Mouse (Mus musculus): Measurements from ENCODE around the gene Aire. TPM values are rescaled to one million over a fixed set of nuclear protein-coding genes. Genes with fewer than 3 reads are reported as not detected.
"Not testable (repeated sequence)": the region's sequence is repeated elsewhere in the genome, so short reads cannot be mapped to it uniquely, and the experiment has no call there.

Aire gene
- polyA plus RNA-seq, 1 experiment from 2014 or later = 3.0 TPM

GRCm38 (mm10) chr10:78019291-78019690, 24.1 kb downstream of the Aire start:
- 71% methylated on average over 4 of the region's 4 CpGs for WGBS
- Histone ChIP-seq H3K36me3 (ENCODE audit: control insufficient read depth, insufficient read depth) (no peaks in the 10 kb centered on the region), H3K4me3 (ENCODE audit: low read length) (no peak overlapping the region; the same call in 1 of the 2 replicates), H3K4me2 (ENCODE audit: low read depth, low read length) (peak overlapping the region; percentile 70; the same call in 1 of the 2 replicates), H3K27me3 (ENCODE audit: control insufficient read depth, insufficient read depth, low read length) (no peaks in the 10 kb centered on the region), H3K27ac (ENCODE audit: low read length) (peak overlapping the region; percentile 82; the same call in 1 of the 2 replicates), H3K9ac (ENCODE audit: low read length) (peak overlapping the region; percentile 14; the same call in 1 of the 2 replicates), H3K4me1 (ENCODE audit: control insufficient read depth, insufficient read depth, low read length) (no peaks in the 10 kb centered on the region), H3K9me3 (replicated peaks; ENCODE audit: control insufficient read depth, low read length) (peaks cover 5% of the 10 kb centered on the region)
- ATAC-seq (replicated peaks; ENCODE audit: extremely low read depth, insufficient read depth, low FRiP score) = no peak

DNA sequence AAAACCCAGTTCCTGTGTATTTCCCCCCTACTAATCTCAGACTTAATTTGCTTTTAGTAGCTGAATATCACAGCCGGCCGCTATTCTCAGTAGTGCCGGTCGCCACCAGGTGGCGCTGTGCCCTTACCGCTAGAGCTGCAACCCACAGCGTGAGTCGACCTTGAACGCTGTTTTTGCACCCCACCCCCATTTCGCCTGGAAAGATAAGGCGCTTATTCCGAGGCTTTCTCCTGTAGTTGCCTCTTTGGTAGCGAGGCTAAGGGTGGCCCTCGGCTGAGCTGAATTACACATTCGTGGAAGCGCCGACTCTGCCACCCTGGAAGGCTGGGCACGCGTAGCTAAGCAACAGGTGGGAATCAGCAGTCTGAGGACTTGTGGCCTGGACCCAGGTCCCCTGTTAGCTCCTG, 24.6 kb downstream of the Aire start:
- Histone ChIP-seq H3K4me1 (ENCODE audit: control insufficient read depth, insufficient read depth, low read length) (no peaks in the 10 kb centered on the region), H3K27me3 (ENCODE audit: control insufficient read depth, insufficient read depth, low read length) (no peaks in the 10 kb centered on the region), H3K36me3 (ENCODE audit: control insufficient read depth, insufficient read depth) (no peaks in the 10 kb centered on the region), H3K9ac (ENCODE audit: low read length) (peak overlapping the region; percentile 74), H3K4me2 (ENCODE audit: low read depth, low read length) (peak overlapping the region; percentile 70), H3K4me3 (ENCODE audit: low read length) (peak overlapping the region; percentile 39), H3K27ac (ENCODE audit: low read length) (peak overlapping the region; percentile 82), H3K9me3 (replicated peaks; ENCODE audit: control insufficient read depth, low read length) (peaks cover 5% of the 10 kb centered on the region)
- ATAC-seq (replicated peaks; ENCODE audit: extremely low read depth, insufficient read depth, low FRiP score) = peak; percentile 80
- WGBS = 16% methylated on average over 19 of the region's 19 CpGs

DNA sequence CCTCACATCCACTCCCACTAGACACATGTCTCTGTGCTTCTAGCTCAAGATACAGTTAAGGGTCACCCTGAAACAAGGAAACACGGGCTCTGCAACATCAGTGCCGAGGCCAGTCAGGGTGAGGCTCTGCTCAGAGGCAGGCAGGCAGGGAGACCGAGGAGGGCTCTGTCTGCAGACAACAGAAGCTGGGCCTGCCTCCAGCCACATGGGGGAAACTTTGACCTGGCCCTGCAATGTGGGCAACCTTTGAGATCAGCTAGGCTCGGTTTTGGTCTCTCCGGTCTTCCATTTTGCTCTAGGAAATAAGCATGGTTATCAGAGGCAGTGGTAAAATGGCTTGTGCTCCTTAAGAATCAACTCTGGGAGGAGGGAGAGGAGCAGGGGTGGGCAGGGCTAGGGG, 27.0 kb downstream of the Aire start:
- H3K4me3 ChIP-seq (ENCODE audit: low read length) = no peak overlapping the region
- no peaks in the 10 kb centered on the region for H3K4me1 ChIP-seq (ENCODE audit: control insufficient read depth, insufficient read depth, low read length)
- 51% methylated on average over 5 of the region's 5 CpGs for WGBS
- no peak overlapping the region for H3K4me2 ChIP-seq (ENCODE audit: low read depth, low read length)
- H3K9ac ChIP-seq (ENCODE audit: low read length) = peak overlapping the region; percentile 20; the same call in 1 of the 2 replicates
- no peaks in the 10 kb centered on the region for H3K27me3 ChIP-seq (ENCODE audit: control insufficient read depth, insufficient read depth, low read length)
- H3K36me3 ChIP-seq (ENCODE audit: control insufficient read depth, insufficient read depth) = no peaks in the 10 kb centered on the region
- peaks cover 5% of the 10 kb centered on the region for H3K9me3 ChIP-seq (replicated peaks; ENCODE audit: control insufficient read depth, low read length)
- H3K27ac ChIP-seq (ENCODE audit: low read length) = no peak overlapping the region; the same call in 1 of the 2 replicates
- ATAC-seq (replicated peaks; ENCODE audit: extremely low read depth, insufficient read depth, low FRiP score) = no peak

DNA sequence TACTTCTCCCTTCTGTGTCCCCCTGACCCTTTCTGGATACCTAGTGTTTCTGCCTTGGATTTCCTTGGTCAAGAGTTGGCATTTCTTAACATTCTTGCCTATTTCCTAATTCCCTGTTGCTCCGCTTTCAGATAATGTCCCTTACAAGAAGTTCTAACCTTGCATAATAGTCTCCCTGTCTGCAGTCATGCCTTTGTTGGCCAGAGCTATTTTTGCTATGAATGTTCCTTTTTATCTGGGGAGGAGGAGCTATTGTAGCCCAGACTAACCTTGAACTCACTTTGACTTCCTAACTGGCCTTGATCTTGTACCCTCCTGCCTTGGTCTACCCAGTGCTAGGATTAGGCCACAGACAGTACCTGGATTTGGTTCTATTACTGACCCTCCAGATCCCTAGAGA, 27.9 kb downstream of the Aire start:
- no peak overlapping the region for H3K9ac ChIP-seq (ENCODE audit: low read length)
- peak; percentile 61 for ATAC-seq (replicated peaks; ENCODE audit: extremely low read depth, insufficient read depth, low FRiP score)
- no peaks in the 10 kb centered on the region for H3K27me3 ChIP-seq (ENCODE audit: control insufficient read depth, insufficient read depth, low read length)

GRCm38 (mm10) chr10:78012661-78013495, 30.5 kb downstream of the Aire start:
- H3K4me2 ChIP-seq (ENCODE audit: low read depth, low read length) = no peak overlapping the region
- WGBS = 88% methylated on average over 18 of the region's 18 CpGs
- peaks cover 5% of the 10 kb centered on the region for H3K9me3 ChIP-seq (replicated peaks; ENCODE audit: control insufficient read depth, low read length)
- H3K27me3 ChIP-seq (ENCODE audit: control insufficient read depth, insufficient read depth, low read length) = no peaks in the 10 kb centered on the region
- H3K4me1 ChIP-seq (ENCODE audit: control insufficient read depth, insufficient read depth, low read length) = peaks cover 14% of the 10 kb centered on the region
- ATAC-seq (replicated peaks; ENCODE audit: extremely low read depth, insufficient read depth, low FRiP score) = no peak
- H3K36me3 ChIP-seq (ENCODE audit: control insufficient read depth, insufficient read depth) = no peaks in the 10 kb centered on the region
- H3K4me3 ChIP-seq (ENCODE audit: low read length) = no peak overlapping the region
- H3K27ac ChIP-seq (ENCODE audit: low read length) = no peak overlapping the region
- no peak overlapping the region for H3K9ac ChIP-seq (ENCODE audit: low read length)

More for the DNA sequence above, 27.9 kb downstream of the Aire start:
- Histone ChIP-seq H3K27ac (ENCODE audit: low read length) (peak overlapping the region; percentile 72), H3K4me3 (ENCODE audit: low read length) (no peak overlapping the region), H3K4me2 (ENCODE audit: low read depth, low read length) (no peak overlapping the region), H3K36me3 (ENCODE audit: control insufficient read depth, insufficient read depth) (no peaks in the 10 kb centered on the region), H3K4me1 (ENCODE audit: control insufficient read depth, insufficient read depth, low read length) (peaks cover 1% of the 10 kb centered on the region; the same call in 1 of the 2 replicates), H3K9me3 (replicated peaks; ENCODE audit: control insufficient read depth, low read length) (peaks cover 5% of the 10 kb centered on the region)
- 48% methylated on average over 1 of the region's 1 CpGs for WGBS

DNA sequence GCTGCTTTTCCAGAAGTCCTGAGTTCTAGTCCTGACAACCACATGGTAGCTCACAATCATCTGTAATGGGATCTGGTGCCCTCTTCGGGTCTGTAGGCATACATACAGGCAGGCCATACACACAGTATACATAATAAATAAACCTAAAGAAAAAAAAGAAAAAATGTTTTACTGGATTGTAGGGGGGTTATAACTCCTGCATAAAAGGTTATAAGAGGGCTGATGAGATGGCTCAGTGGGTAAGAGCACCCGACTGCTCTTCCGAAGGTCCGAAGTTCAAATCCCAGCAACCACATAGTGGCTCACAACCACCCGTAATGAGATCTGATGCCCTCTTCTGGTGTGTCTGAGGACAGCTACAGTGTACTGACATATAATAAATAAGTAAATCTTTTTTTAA, 32.3 kb downstream of the Aire start:
- 93% methylated on average over 5 of the region's 5 CpGs for WGBS
- not testable (repeated sequence) for H3K9me3 ChIP-seq (replicated peaks; ENCODE audit: control insufficient read depth, low read length); H3K4me3 ChIP-seq (ENCODE audit: low read length); H3K9ac ChIP-seq (ENCODE audit: low read length); H3K4me2 ChIP-seq (ENCODE audit: low read depth, low read length); ATAC-seq (replicated peaks; ENCODE audit: extremely low read depth, insufficient read depth, low FRiP score); H3K27ac ChIP-seq (ENCODE audit: low read length); H3K27me3 ChIP-seq (ENCODE audit: control insufficient read depth, insufficient read depth, low read length); H3K36me3 ChIP-seq (ENCODE audit: control insufficient read depth, insufficient read depth)
- H3K4me1 ChIP-seq (ENCODE audit: control insufficient read depth, insufficient read depth, low read length) = peaks cover 30% of the 10 kb centered on the region

- no peaks in the 10 kb centered on the region for H3K36me3 ChIP-seq (ENCODE audit: control insufficient read depth, insufficient read depth)
- 11% methylated on average over 10 of the region's 10 CpGs for WGBS
- peaks cover 34% of the 10 kb centered on the region for H3K4me1 ChIP-seq (ENCODE audit: control insufficient read depth, insufficient read depth, low read length)
- H3K4me2 ChIP-seq (ENCODE audit: low read depth, low read length) = peak overlapping the region; percentile 84
- peak overlapping the region; percentile 83 for H3K4me3 ChIP-seq (ENCODE audit: low read length)
- ATAC-seq (replicated peaks; ENCODE audit: extremely low read depth, insufficient read depth, low FRiP score) = no peak
- no peaks in the 10 kb centered on the region for H3K27me3 ChIP-seq (ENCODE audit: control insufficient read depth, insufficient read depth, low read length)
- H3K9ac ChIP-seq (ENCODE audit: low read length) = peak overlapping the region; percentile 59; the same call in 1 of the 2 replicates
- peaks cover 5% of the 10 kb centered on the region for H3K9me3 ChIP-seq (replicated peaks; ENCODE audit: control insufficient read depth, low read length)
- H3K27ac ChIP-seq (ENCODE audit: low read length) = peak overlapping the region; percentile 51; the same call in 1 of the 2 replicates
Measured at GRCm38 (mm10) chr10:78010335-78010734, 33.1 kb downstream of the Aire start.

DNA sequence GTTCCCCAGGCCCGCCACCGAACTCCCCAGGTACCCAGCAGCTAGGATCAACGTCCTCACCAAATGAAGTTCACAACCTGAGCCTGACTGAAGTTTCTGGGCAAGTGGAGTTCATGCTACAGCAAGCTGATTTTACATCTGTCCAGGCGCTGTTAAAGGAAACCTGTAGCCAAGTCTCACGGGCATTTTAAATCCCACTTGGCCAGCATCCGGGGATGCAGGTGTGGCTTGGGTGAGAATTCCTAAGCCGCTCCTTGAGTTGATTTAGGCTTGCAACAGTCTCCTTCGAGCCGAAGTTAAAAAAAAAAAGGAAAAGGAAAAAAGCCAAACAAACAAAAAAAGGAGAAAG, 33.5 kb downstream of the Aire start, which contains the start of gene Pfkl:
Pfkl (minus strand) TSS at position 139 of the 349 bp plus-strand sequence.
- Histone ChIP-seq H3K4me1 (ENCODE audit: control insufficient read depth, insufficient read depth, low read length) (peaks cover 34% of the 10 kb centered on the region), H3K27ac (ENCODE audit: low read length) (peak within 1 kb of the TSS; percentile 100), H3K4me3 (ENCODE audit: low read length) (peak within 1 kb of the TSS; percentile 83), H3K9ac (ENCODE audit: low read length) (peak within 1 kb of the TSS; percentile 96), H3K4me2 (ENCODE audit: low read depth, low read length) (peak within 1 kb of the TSS; percentile 84), H3K9me3 (replicated peaks; ENCODE audit: control insufficient read depth, low read length) (peaks cover 5% of the 10 kb centered on the region), H3K36me3 (ENCODE audit: control insufficient read depth, insufficient read depth) (no peaks in the 10 kb centered on the region), H3K27me3 (ENCODE audit: control insufficient read depth, insufficient read depth, low read length) (no peaks in the 10 kb centered on the region)
- no peak for ATAC-seq (replicated peaks; ENCODE audit: extremely low read depth, insufficient read depth, low FRiP score)
- 1% methylated on average over 9 of the region's 9 CpGs for WGBS
